Mouse (Mus musculus) testis, adult 2 months (tissue): ENCODE results near the gene Ppp1r14b.

Source experiments
- CTCF ChIP-seq: fragments of 200-500 bp; IDR thresholded peaks from 2 replicates; pipeline ENCODE4 v1.5.1; 2012; ENCODE audit warnings: low read depth, mild to moderate bottlenecking, inconsistent platforms, low read length, moderate library complexity; ENCODE audit not compliant: control insufficient read depth, insufficient read depth, insufficient replicate concordance
- POLR2A ChIP-seq: fragments of 200-500 bp; IDR thresholded peaks from 2 replicates; pipeline ENCODE4 v1.6.1; 2012; ENCODE audit warnings: low read depth, mild to moderate bottlenecking, inconsistent platforms, low read length, moderate library complexity; ENCODE audit not compliant: control insufficient read depth

DNA sequence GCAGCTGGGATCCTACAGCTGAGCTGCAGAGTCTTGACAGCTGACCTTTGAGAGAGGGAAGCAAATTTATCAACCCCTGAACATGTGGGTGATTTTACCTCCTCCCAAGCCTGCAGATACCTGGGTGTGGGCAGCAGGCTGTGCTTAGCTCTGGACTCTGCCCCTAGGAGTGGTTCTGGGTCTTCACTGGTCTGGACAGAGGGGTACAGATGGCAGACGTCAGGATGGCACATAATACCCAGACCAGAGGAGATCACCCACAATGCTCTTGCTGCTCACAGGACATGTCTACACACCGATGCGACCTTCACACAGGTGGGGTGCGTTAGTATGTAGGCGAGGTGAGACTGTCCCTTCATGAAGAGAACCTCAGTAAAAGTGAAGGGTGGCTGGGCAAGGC, 25.2 kb upstream of the Ppp1r14b start:
- TF ChIP-seq CTCF (no peak), POLR2A (no peak)
